ENCODE assay signal across 15 mouse cellular contexts in the genomic region with DNA sequence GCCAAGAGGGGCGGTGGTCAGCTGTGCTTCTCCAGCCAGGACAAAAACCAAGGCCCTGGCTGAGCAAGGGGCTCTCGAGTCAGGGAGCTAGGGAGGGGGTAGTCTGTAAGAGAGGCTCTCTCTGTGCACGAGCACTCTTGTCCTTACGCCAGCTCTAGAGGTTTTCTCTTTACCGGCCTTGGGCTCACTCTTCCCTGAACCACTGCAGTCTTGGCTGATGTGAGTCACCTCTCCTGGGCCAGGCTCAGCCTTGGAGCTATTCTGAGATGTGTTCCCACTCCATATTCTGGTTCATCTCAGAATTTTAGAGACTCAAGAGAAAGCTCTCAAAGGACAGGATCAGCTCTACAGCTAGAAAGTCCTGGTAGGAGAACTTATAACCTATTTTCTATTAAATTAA. TPM values are rescaled to one million over a fixed set of nuclear protein-coding genes. Genes with fewer than 3 reads are reported as not detected.
A peak's percentile ranks its signal among the peaks of the same experiment; 100 is the strongest.
DNase-seq lines count a peak whose midpoint lies in the region; ATAC-seq and TF ChIP-seq lines count a peak whose summit lies in the region.
"Had no signal": no experiment of that assay in that cellular context is flagged by ENCODE, and none has a peak within 500 bp of the region (broad histone marks: within the 10 kb centered on the region; RNA-seq: fewer than 3 reads in every experiment).

No protein-coding gene starts in this region.

- no peaks in the 10 kb centered on the region for H3K27me3 ChIP-seq in midbrain, embryonic 10.5 days (ENCODE audit: low read depth, poor library complexity, severe bottlenecking)
- no peaks in the 10 kb centered on the region for H3K27me3 ChIP-seq in midbrain, embryonic 14.5 days (ENCODE audit: control insufficient read depth, insufficient read depth, low read length)
- no peaks in the 10 kb centered on the region for H3K27me3 ChIP-seq in liver, embryonic 14.5 days (ENCODE audit: control insufficient read depth, insufficient read depth, low read length)
- H3K27me3 ChIP-seq: forebrain, embryonic 12.5 days; hindbrain, embryonic 15.5 days; limb, embryonic 15.5 days had no signal

- H3K9me3 ChIP-seq in midbrain, embryonic 10.5 days (replicated peaks) = no peaks in the 10 kb centered on the region
- no peaks in the 10 kb centered on the region for H3K9me3 ChIP-seq in midbrain, embryonic 14.5 days (ENCODE audit: control insufficient read depth, low read length)
- no peaks in the 10 kb centered on the region for H3K9me3 ChIP-seq in liver, embryonic 14.5 days (ENCODE audit: control insufficient read depth, low read length)
- H3K9me3 ChIP-seq: forebrain, embryonic 12.5 days; G1E; hindbrain, embryonic 15.5 days; limb, embryonic 15.5 days had no signal

- 88% methylated on average over 5 of the region's 5 CpGs for WGBS in midbrain, embryonic 10.5 days
- 94% methylated on average over 5 of the region's 5 CpGs for WGBS in midbrain, embryonic 14.5 days
- 71% methylated on average over 5 of the region's 5 CpGs for WGBS in liver, embryonic 14.5 days (ENCODE audit: insufficient replicate concordance)

- H3K27ac ChIP-seq in midbrain, embryonic 10.5 days (replicated peaks) = peak overlapping the region; percentile 52; the same call in 1 of the 2 replicates
- H3K27ac ChIP-seq in midbrain, embryonic 14.5 days (replicated peaks; ENCODE audit: low read depth, low read length) = no peak overlapping the region
- peak overlapping the region; percentile 77 for H3K27ac ChIP-seq in liver, embryonic 14.5 days
- H3K27ac ChIP-seq: forebrain, embryonic 12.5 days; hindbrain, embryonic 15.5 days; limb, embryonic 15.5 days had no signal

- TF ChIP-seq CTCF in liver, embryonic 14.5 days (IDR thresholded peaks at IDR 0.05; ENCODE audit: low read depth) = no peak

- ATAC-seq in midbrain, embryonic 14.5 days (ENCODE audit: low FRiP score, low TSS enrichment) = no peak
- ATAC-seq in liver, embryonic 14.5 days (ENCODE audit: insufficient read depth) = no peak

- no peaks in the 10 kb centered on the region for H3K4me1 ChIP-seq in midbrain, embryonic 10.5 days
- H3K4me1 ChIP-seq in midbrain, embryonic 14.5 days (ENCODE audit: control insufficient read depth, insufficient read depth, low read length) = no peaks in the 10 kb centered on the region
- peaks cover 19 to 31% of the 10 kb centered on the region in 2 experiments for H3K4me1 ChIP-seq in liver, embryonic 14.5 days (replicated peaks; ENCODE audit: control insufficient read depth in 2 of 2, insufficient read depth in 2 of 2, low read length in 1 of 2)
- H3K4me1 ChIP-seq: forebrain, embryonic 12.5 days; hindbrain, embryonic 15.5 days; limb, embryonic 15.5 days had no signal

- no peak for TF ChIP-seq EP300 in liver, embryonic 14.5 days (IDR thresholded peaks at IDR 0.05; ENCODE audit: low read depth)

- DNase-seq in midbrain, embryonic 10.5 days (ENCODE audit: low spot score) = no peak
- DNase-seq in midbrain, embryonic 14.5 days = no peak
- peak; percentile 75 for DNase-seq in adrenal gland, adult 2 months
- DNase-seq in adrenal gland, postnatal 36 days = peak; percentile 64 to 68
- DNase-seq in liver, embryonic 14.5 days (ENCODE audit: low read depth in 3 of 3, low spot score in 3 of 3) = no peak
- no peak for DNase-seq in cerebellum, postnatal 14 days
- no peak for DNase-seq in thymus, postnatal 14 days
- DNase-seq: cerebellum, adult 11-12 months; kidney, adult 2 months; right cerebral cortex, postnatal 4 days had no signal

- H3K4me2 ChIP-seq in midbrain, embryonic 14.5 days (ENCODE audit: low read length) = no peak overlapping the region
- no peak overlapping the region; the same call in 1 of the 2 replicates for H3K4me2 ChIP-seq in liver, embryonic 14.5 days (ENCODE audit: low read depth)
- H3K4me2 ChIP-seq: forebrain, embryonic 12.5 days; hindbrain, embryonic 15.5 days; limb, embryonic 15.5 days had no signal

- peaks cover 93% of the 10 kb centered on the region for H3K36me3 ChIP-seq in midbrain, embryonic 10.5 days
- peaks cover 61% of the 10 kb centered on the region for H3K36me3 ChIP-seq in midbrain, embryonic 14.5 days (ENCODE audit: control insufficient read depth, insufficient read depth, low read length)
- no peaks in the 10 kb centered on the region; the same call in 1 of the 2 replicates for H3K36me3 ChIP-seq in liver, embryonic 14.5 days (replicated peaks; ENCODE audit: control insufficient read depth, insufficient read depth, low read depth)

- H3K9ac ChIP-seq in midbrain, embryonic 14.5 days (replicated peaks; ENCODE audit: low read length) = no peak overlapping the region
- no peak overlapping the region for H3K9ac ChIP-seq in liver, embryonic 14.5 days (replicated peaks)
- H3K9ac ChIP-seq: forebrain, embryonic 12.5 days; hindbrain, embryonic 15.5 days; limb, embryonic 15.5 days had no signal

- no peak overlapping the region for H3K4me3 ChIP-seq in midbrain, embryonic 10.5 days
- no peak overlapping the region for H3K4me3 ChIP-seq in midbrain, embryonic 14.5 days (replicated peaks; ENCODE audit: low read depth, low read length)
- H3K4me3 ChIP-seq in liver, embryonic 14.5 days (ENCODE audit: insufficient read depth in 1 of 2, low read depth in 2 of 2, low read length in 2 of 2) = no peak overlapping the region
- H3K4me3 ChIP-seq: forebrain, embryonic 12.5 days; hindbrain, embryonic 15.5 days; limb, embryonic 15.5 days had no signal

RNA-seq across cellular contexts. Expression of a gene that starts 13.8 kb away (rescaled TPM):
- polyA plus RNA-seq in midbrain, embryonic 10.5 days (2016; fragmentation: Nextera tagmentation; extraction: Ambion mirVana) = 21.0 and 21.6 TPM in 2 replicates
- 9.6 and 10.9 TPM in 2 replicates for polyA plus RNA-seq in midbrain, embryonic 14.5 days (2014; fragmentation: Nextera tagmentation; extraction: Ambion mirVana)
- 10 to 100 TPM; 25.2 to 26.8 TPM for total RNA-seq in adrenal gland, adult 2 months (2021)
- polyA plus RNA-seq in adrenal gland, adult 2 months (2012; rRNA removed) = 27.6 and 30.3 TPM in 2 replicates
- 10 to 100 TPM; 25.3 to 32.1 TPM for total RNA-seq in adrenal gland, postnatal 36 days (2021)
- polyA plus RNA-seq in liver, embryonic 14.5 days (2012; rRNA removed) = 8.4 and 8.8 TPM in 2 replicates
- polyA plus RNA-seq in liver, embryonic 14.5 days (2014; fragmentation: Nextera tagmentation; extraction: Ambion mirVana) = 5.6 and 6.1 TPM in 2 replicates

RNA-seq across cellular contexts. Expression of a gene that starts 23.7 kb away (rescaled TPM):
- polyA plus RNA-seq in midbrain, embryonic 10.5 days (2016; fragmentation: Nextera tagmentation; extraction: Ambion mirVana) = 0.49 and 0.79 TPM in 2 replicates
- polyA plus RNA-seq in midbrain, embryonic 14.5 days (2014; fragmentation: Nextera tagmentation; extraction: Ambion mirVana) = 4.4 and 6.3 TPM in 2 replicates
- under 1 TPM; 0.06 to 0.10 TPM for total RNA-seq in adrenal gland, adult 2 months (2021)
- 0.03 and 0.12 TPM in 2 replicates for polyA plus RNA-seq in adrenal gland, adult 2 months (2012; rRNA removed)
- total RNA-seq in adrenal gland, postnatal 36 days (2021) = under 1 TPM in 1 of 2 experiments, not detected in 1; 0.13 TPM
- polyA plus RNA-seq in liver, embryonic 14.5 days (2012; rRNA removed) = 0.01 and 0.04 TPM in 2 replicates
- polyA plus RNA-seq in liver, embryonic 14.5 days (2014; fragmentation: Nextera tagmentation; extraction: Ambion mirVana) = 0.04 TPM in 1 of 2 replicates, not detected in the other
- total RNA-seq: granulocyte monocyte progenitor cell, adult 5-6 weeks had no signal
- polyA plus RNA-seq: G1E; limb, embryonic 15.5 days had no signal

RNA-seq across cellular contexts. Expression of a gene that starts 54.3 kb away (rescaled TPM):
- 4.8 and 5.1 TPM in 2 replicates for polyA plus RNA-seq in midbrain, embryonic 10.5 days (2016; fragmentation: Nextera tagmentation; extraction: Ambion mirVana)
- polyA plus RNA-seq in midbrain, embryonic 14.5 days (2014; fragmentation: Nextera tagmentation; extraction: Ambion mirVana) = 1.6 and 2.8 TPM in 2 replicates
- 10 to 100 TPM in 1 of 2 experiments, 1 to 10 TPM in 1; 8.7 to 10.5 TPM for total RNA-seq in adrenal gland, adult 2 months (2021)
- polyA plus RNA-seq in adrenal gland, adult 2 months (2012; rRNA removed) = 9.2 and 15.1 TPM in 2 replicates
- 10 to 100 TPM in 1 of 2 experiments, 1 to 10 TPM in 1; 9.7 to 13.1 TPM for total RNA-seq in adrenal gland, postnatal 36 days (2021)
- 6.0 and 6.2 TPM in 2 replicates for polyA plus RNA-seq in liver, embryonic 14.5 days (2012; rRNA removed)
- 3.6 TPM in 2 replicates for polyA plus RNA-seq in liver, embryonic 14.5 days (2014; fragmentation: Nextera tagmentation; extraction: Ambion mirVana)

Comparison
In these comparisons a context has a peak if more than half of its experiments do, and no peak if none do; other contexts are left out.
1. DNase-seq: peak in adrenal gland, adult 2 months (single experiment) and adrenal gland, postnatal 36 days (2 of 2); none in midbrain, embryonic 10.5 days (single experiment), midbrain, embryonic 14.5 days (single experiment), liver, embryonic 14.5 days (0 of 3), cerebellum, postnatal 14 days (0 of 2) and thymus, postnatal 14 days (single experiment).